ENCODE assay signal across 16 mouse cellular contexts in genomic region chr7:46399676-46400075, GRCm38 (mm10). TPM values are rescaled to one million over a fixed set of nuclear protein-coding genes. Genes with fewer than 3 reads are reported as not detected.
A peak's percentile ranks its signal among the peaks of the same experiment; 100 is the strongest.
DNase-seq lines count a peak whose midpoint lies in the region; ATAC-seq and TF ChIP-seq lines count a peak whose summit lies in the region.
"Had no signal": no experiment of that assay in that cellular context is flagged by ENCODE, and none has a peak within 500 bp of the region (broad histone marks: within the 10 kb centered on the region; RNA-seq: fewer than 3 reads in every experiment).

No protein-coding gene starts in this region.

- H3K36me3 ChIP-seq in forebrain, embryonic 12.5 days (replicated peaks) = no peaks in the 10 kb centered on the region
- no peaks in the 10 kb centered on the region for H3K36me3 ChIP-seq in forebrain, embryonic 10.5 days (replicated peaks)
- H3K36me3 ChIP-seq in midbrain, embryonic 15.5 days (replicated peaks) = no peaks in the 10 kb centered on the region
- H3K36me3 ChIP-seq in kidney, embryonic 14.5 days (ENCODE audit: control insufficient read depth, insufficient read depth, low read length) = no peaks in the 10 kb centered on the region
- H3K36me3 ChIP-seq: limb, embryonic 15.5 days had no signal

- no peak overlapping the region for H3K9ac ChIP-seq in forebrain, embryonic 12.5 days
- H3K9ac ChIP-seq in midbrain, embryonic 15.5 days = no peak overlapping the region
- H3K9ac ChIP-seq in kidney, embryonic 14.5 days (ENCODE audit: low read depth, low read length) = no peak overlapping the region
- H3K9ac ChIP-seq: limb, embryonic 15.5 days had no signal

- peak overlapping the region; percentile 79; the same call in 1 of the 2 replicates for H3K4me2 ChIP-seq in forebrain, embryonic 12.5 days
- H3K4me2 ChIP-seq in midbrain, embryonic 15.5 days = peak overlapping the region; percentile 87
- no peak overlapping the region for H3K4me2 ChIP-seq in kidney, embryonic 14.5 days (replicated peaks; ENCODE audit: low read depth, low read length)
- H3K4me2 ChIP-seq: limb, embryonic 15.5 days had no signal

- no peak for TF ChIP-seq POLR2A in cortical plate, adult 2 months (IDR thresholded peaks at IDR 0.05; ENCODE audit: extremely low read depth, insufficient read depth, low read length)

- H3K27me3 ChIP-seq in forebrain, embryonic 12.5 days = peaks cover 71% of the 10 kb centered on the region
- H3K27me3 ChIP-seq in forebrain, embryonic 10.5 days (ENCODE audit: poor library complexity, severe bottlenecking) = peaks cover 69% of the 10 kb centered on the region
- peaks cover 10% of the 10 kb centered on the region for H3K27me3 ChIP-seq in midbrain, embryonic 15.5 days (replicated peaks)
- H3K27me3 ChIP-seq in kidney, embryonic 14.5 days (ENCODE audit: control insufficient read depth, insufficient read depth, low read length) = peaks cover 56% of the 10 kb centered on the region

- H3K27ac ChIP-seq in forebrain, embryonic 12.5 days = no peak overlapping the region
- H3K27ac ChIP-seq in forebrain, embryonic 10.5 days = no peak overlapping the region
- peak overlapping the region; percentile 9; the same call in 1 of the 2 replicates for H3K27ac ChIP-seq in cortical plate, adult 2 months (ENCODE audit: insufficient read depth, low read length)
- H3K27ac ChIP-seq in midbrain, embryonic 15.5 days = 0 out of 2 replicates have a peak overlapping the region, but pooled peaks have one; percentile 58
- no peak overlapping the region for H3K27ac ChIP-seq in kidney, embryonic 14.5 days (ENCODE audit: low read depth, low read length)
- H3K27ac ChIP-seq: limb, embryonic 15.5 days; macrophage had no signal

- H3K4me1 ChIP-seq in forebrain, embryonic 12.5 days = peaks cover 28% of the 10 kb centered on the region
- H3K4me1 ChIP-seq in forebrain, embryonic 10.5 days = peaks cover 25% of the 10 kb centered on the region
- peaks cover 4% of the 10 kb centered on the region for H3K4me1 ChIP-seq in cortical plate, adult 2 months (ENCODE audit: control insufficient read depth, insufficient read depth, low read length)
- H3K4me1 ChIP-seq in midbrain, embryonic 15.5 days = peaks cover 56% of the 10 kb centered on the region
- peaks cover 13% of the 10 kb centered on the region for H3K4me1 ChIP-seq in kidney, embryonic 14.5 days (ENCODE audit: control insufficient read depth, insufficient read depth, low read length)

- H3K9me3 ChIP-seq in forebrain, embryonic 12.5 days = no peaks in the 10 kb centered on the region
- H3K9me3 ChIP-seq in forebrain, embryonic 10.5 days = no peaks in the 10 kb centered on the region
- no peaks in the 10 kb centered on the region for H3K9me3 ChIP-seq in midbrain, embryonic 15.5 days
- no peaks in the 10 kb centered on the region for H3K9me3 ChIP-seq in kidney, embryonic 14.5 days (ENCODE audit: control insufficient read depth, low read length)
- H3K9me3 ChIP-seq: limb, embryonic 15.5 days had no signal

- no peak overlapping the region for H3K4me3 ChIP-seq in forebrain, embryonic 12.5 days (replicated peaks)
- no peak overlapping the region for H3K4me3 ChIP-seq in forebrain, embryonic 10.5 days
- H3K4me3 ChIP-seq in cortical plate, adult 2 months (ENCODE audit: insufficient read depth, low read length) = peak overlapping the region; percentile 81
- peak overlapping the region; percentile 93 for H3K4me3 ChIP-seq in midbrain, embryonic 15.5 days
- no peak overlapping the region for H3K4me3 ChIP-seq in kidney, embryonic 14.5 days (ENCODE audit: low read length)
- H3K4me3 ChIP-seq: limb, embryonic 15.5 days; myocyte had no signal

- ATAC-seq in forebrain, embryonic 12.5 days (ENCODE audit: low FRiP score) = no peak
- ATAC-seq in midbrain, embryonic 15.5 days (replicated peaks) = no peak
- no peak for ATAC-seq in kidney, embryonic 14.5 days (ENCODE audit: low FRiP score, low TSS enrichment)

- no peak for DNase-seq in forebrain, embryonic 10.5 days (ENCODE audit: extremely low spot score, low spot score)
- peak; percentile 68 for DNase-seq in brain, adult 2 months (ENCODE audit: low read depth, low spot score)
- no peak for DNase-seq in frontal cortex, postnatal 10 days (ENCODE audit: low spot score in 2 of 2)
- DNase-seq in T-cell, adult 2 months (ENCODE audit: low spot score) = no peak
- DNase-seq: heart, postnatal 14 days; kidney, adult 11 months; lung, adult 2 months; thymus, postnatal 25 days had no signal

- no peak for TF ChIP-seq CTCF in cortical plate, adult 2 months (IDR thresholded peaks at IDR 0.05; ENCODE audit: extremely low read depth, insufficient read depth, low read length)

- WGBS in forebrain, embryonic 12.5 days = 100% methylated on average over 1 of the region's 1 CpGs
- 91% methylated on average over 1 of the region's 1 CpGs for WGBS in forebrain, embryonic 10.5 days
- WGBS in midbrain, embryonic 15.5 days = 68% methylated on average over 1 of the region's 1 CpGs
- 91% methylated on average over 1 of the region's 1 CpGs for WGBS in kidney, embryonic 14.5 days

RNA-seq across cellular contexts. Expression of gene Kcnc1, which starts 3.4 kb away (rescaled TPM):
- polyA plus RNA-seq in forebrain, embryonic 12.5 days (2016; fragmentation: Nextera tagmentation; extraction: Ambion mirVana) = 4.8 and 4.9 TPM in 2 replicates
- 0.20 and 0.24 TPM in 2 replicates for polyA plus RNA-seq in forebrain, embryonic 10.5 days (2016; fragmentation: Nextera tagmentation; extraction: Ambion mirVana)
- 80.3 and 85.7 TPM in 2 replicates for polyA plus RNA-seq in cortical plate, adult 2 months (2012; rRNA removed)
- polyA plus RNA-seq in midbrain, embryonic 15.5 days (2015; fragmentation: Nextera tagmentation; extraction: Ambion mirVana) = 15.2 and 17.0 TPM in 2 replicates
- polyA plus RNA-seq in kidney, embryonic 14.5 days (2014; fragmentation: Nextera tagmentation; extraction: Ambion mirVana) = 0.07 TPM in 1 of 2 replicates, not detected in the other
- polyA plus RNA-seq: macrophage had no signal

RNA-seq across cellular contexts. Expression of gene Myod1, which starts 23.4 kb away (rescaled TPM):
- polyA plus RNA-seq in forebrain, embryonic 12.5 days (2016; fragmentation: Nextera tagmentation; extraction: Ambion mirVana) = 0.33 TPM in 1 of 2 replicates, not detected in the other
- polyA plus RNA-seq in forebrain, embryonic 10.5 days (2016; fragmentation: Nextera tagmentation; extraction: Ambion mirVana) = not detected in 2 replicates
- polyA plus RNA-seq in cortical plate, adult 2 months (2012; rRNA removed) = 0.10 and 0.25 TPM in 2 replicates
- polyA plus RNA-seq in midbrain, embryonic 15.5 days (2015; fragmentation: Nextera tagmentation; extraction: Ambion mirVana) = 0.09 and 0.14 TPM in 2 replicates
- polyA plus RNA-seq in kidney, embryonic 14.5 days (2014; fragmentation: Nextera tagmentation; extraction: Ambion mirVana) = 0.34 and 0.37 TPM in 2 replicates
- polyA plus RNA-seq: large intestine, adult 2 months; macrophage had no signal

Comparison
In these comparisons a context has a peak if more than half of its experiments do, and no peak if none do; other contexts are left out.
1. H3K27ac ChIP-seq: peak in cortical plate, adult 2 months (single experiment) and midbrain, embryonic 15.5 days (single experiment); none in forebrain, embryonic 12.5 days (single experiment), forebrain, embryonic 10.5 days (single experiment) and kidney, embryonic 14.5 days (single experiment).
2. H3K4me3 ChIP-seq: peak in cortical plate, adult 2 months (single experiment) and midbrain, embryonic 15.5 days (single experiment); none in forebrain, embryonic 12.5 days (single experiment), forebrain, embryonic 10.5 days (single experiment) and kidney, embryonic 14.5 days (single experiment).